Mouse (Mus musculus) liver, embryonic 14.5 days (tissue): ENCODE measurements around the gene Sez6l.

Experiments used
- CTCF ChIP-seq: IDR thresholded peaks from 2 replicates; pipeline ENCODE4 v1.5.1; 2016; ENCODE audit warnings: antibody characterized with exemption, low read depth, control low read depth
- EP300 ChIP-seq: IDR thresholded peaks from 2 replicates; pipeline ENCODE4 v1.6.1; 2016; ENCODE audit warnings: antibody characterized with exemption, low read depth

- no peak for TF ChIP-seq CTCF
- TF ChIP-seq EP300 = no peak
Observed at GRCm38 (mm10) chr5:112520826-112521702, 55.9 kb downstream of the Sez6l start.
